Mouse (Mus musculus) intestine, embryonic 16.5 days (tissue): ENCODE results near the gene Sox12. TPM values are rescaled to one million over a fixed set of nuclear protein-coding genes. Genes with fewer than 3 reads are reported as not detected.

Source experiments
- ATAC-seq: fragments of 200-750 bp; cut with Nextera tagmentation; 2 replicates; pipeline ENCODE4 v1.8.0; 2017; ENCODE audit warnings: moderate TSS enrichment, moderate library complexity
- H3K27ac ChIP-seq: fragments of 300-500 bp; sonication (generic); 2 replicates; pipeline ENCODE4 v1.5.1; 2014; ENCODE audit warnings: mild to moderate bottlenecking, low read length
- H3K27me3 ChIP-seq: fragments of 300-500 bp; sonication (generic); replicated peaks from 2 replicates; pipeline ENCODE4 v1.6.1; 2014; ENCODE audit warnings: low read length, control low read depth, mixed read lengths; ENCODE audit not compliant: control insufficient read depth, insufficient read depth
- H3K36me3 ChIP-seq: fragments of 300-500 bp; sonication (generic); 2 replicates; pipeline ENCODE4 v1.6.1; 2014; ENCODE audit warnings: low read length, control low read depth; ENCODE audit not compliant: control insufficient read depth, insufficient read depth
- H3K4me1 ChIP-seq: fragments of 300-500 bp; sonication (generic); 2 replicates; pipeline ENCODE4 v1.6.1; 2014; ENCODE audit warnings: low read length, control low read depth, mixed read lengths; ENCODE audit not compliant: control insufficient read depth, insufficient read depth
- H3K4me2 ChIP-seq: fragments of 300-500 bp; sonication (generic); 2 replicates; pipeline ENCODE4 v1.6.1; 2014; ENCODE audit warnings: low read depth, low read length, control low read depth
- H3K4me3 ChIP-seq: fragments of 300-500 bp; sonication (generic); 2 replicates; pipeline ENCODE4 v1.5.1; 2014; ENCODE audit warnings: mild to moderate bottlenecking, low read length
- H3K9ac ChIP-seq: fragments of 300-500 bp; sonication (generic); 2 replicates; pipeline ENCODE4 v1.6.1; 2014; ENCODE audit warnings: low read depth, low read length
- H3K9me3 ChIP-seq: fragments of 300-500 bp; sonication (generic); 2 replicates; pipeline ENCODE4 v1.6.1; 2016; ENCODE audit warnings: low read length, control low read depth; ENCODE audit not compliant: control insufficient read depth
- WGBS: fragments of 180-500 bp; shearing (Covaris S2); extraction: QIAGEN DNeasy Blood & Tissue Kit; methylation state at CpG from one replicate; pipeline ENCODE4 v1.1.7; 2014; 5-methylcytosine and 5-hydroxymethylcytosine counted together
- polyA plus RNA-seq: library from polyadenylated mRNA; unstranded; fragments of >200 nt; fragmentation: Nextera tagmentation; extraction: Ambion mirVana; gene quantifications from 2 replicates; pipeline ENCODE4 v1.2.1, GENCODE M21; 2015

The Sox12 gene
- 3.5 and 3.6 TPM in 2 replicates for polyA plus RNA-seq

- Histone ChIP-seq H3K27ac (peak within 1 kb of the TSS; percentile 99), H3K36me3 (no peaks in the 10 kb centered on the region), H3K4me1 (peaks cover 19% of the 10 kb centered on the region), H3K4me2 (peak within 1 kb of the TSS; percentile 86), H3K9ac (peak within 1 kb of the TSS; percentile 92), H3K4me3 (peak within 1 kb of the TSS; percentile 86), H3K27me3 (no peaks in the 10 kb centered on the region), H3K9me3 (no peaks in the 10 kb centered on the region)
- ATAC-seq = peak; percentile 65
- WGBS = under 1% methylated on average over 91 of the region's 104 CpGs
Measured at GRCm38 (mm10) chr2:152397680-152398435, at the start of gene Sox12. TSS of gene Sox12 (minus strand) at chr2:152398063.

- Histone ChIP-seq H3K27me3 (no peaks in the 10 kb centered on the region), H3K36me3 (no peaks in the 10 kb centered on the region), H3K9me3 (no peaks in the 10 kb centered on the region), H3K4me3 (no peak overlapping the region), H3K4me2 (no peak overlapping the region), H3K4me1 (no peaks in the 10 kb centered on the region), H3K9ac (no peak overlapping the region), H3K27ac (no peak overlapping the region)
- no peak for ATAC-seq
- 30% methylated on average over 5 of the region's 5 CpGs for WGBS
Measured at GRCm38 (mm10) chr2:152447461-152447860, 49.6 kb upstream of the Sox12 start.

GRCm38 (mm10) chr2:152446642-152447041 is 48.8 kb upstream of the Sox12 start:
- ATAC-seq = no peak
- Histone ChIP-seq H3K27ac (no peak overlapping the region), H3K27me3 (no peaks in the 10 kb centered on the region)

GRCm38 (mm10) chr2:152443281-152443680 is 45.4 kb upstream of the Sox12 start:
- 84% methylated on average over 8 of the region's 8 CpGs for WGBS

More at GRCm38 (mm10) chr2:152446642-152447041, 48.8 kb upstream of the Sox12 start:
- Histone ChIP-seq H3K4me2 (no peak overlapping the region), H3K36me3 (no peaks in the 10 kb centered on the region), H3K4me1 (no peaks in the 10 kb centered on the region), H3K4me3 (no peak overlapping the region), H3K9me3 (no peaks in the 10 kb centered on the region), H3K9ac (no peak overlapping the region)
- 69% methylated on average over 2 of the region's 2 CpGs for WGBS

GRCm38 (mm10) chr2:152442322-152442721 is 44.5 kb upstream of the Sox12 start:
- no peaks in the 10 kb centered on the region for H3K36me3 ChIP-seq
- WGBS = 82% methylated on average over 4 of the region's 4 CpGs
- ATAC-seq = no peak
- no peak overlapping the region for H3K4me3 ChIP-seq
- no peak overlapping the region for H3K4me2 ChIP-seq
- H3K27ac ChIP-seq = no peak overlapping the region
- no peak overlapping the region for H3K9ac ChIP-seq
- peaks cover 1% of the 10 kb centered on the region; the same call in 1 of the 2 replicates for H3K4me1 ChIP-seq
- H3K27me3 ChIP-seq = no peaks in the 10 kb centered on the region
- H3K9me3 ChIP-seq = no peaks in the 10 kb centered on the region

More at GRCm38 (mm10) chr2:152443281-152443680, 45.4 kb upstream of the Sox12 start:
- ATAC-seq = no peak
- no peaks in the 10 kb centered on the region for H3K36me3 ChIP-seq
- no peaks in the 10 kb centered on the region for H3K9me3 ChIP-seq
- H3K4me2 ChIP-seq = no peak overlapping the region
- H3K27me3 ChIP-seq = no peaks in the 10 kb centered on the region
- no peak overlapping the region for H3K4me3 ChIP-seq
- H3K27ac ChIP-seq = no peak overlapping the region
- H3K4me1 ChIP-seq = no peaks in the 10 kb centered on the region
- H3K9ac ChIP-seq = no peak overlapping the region

GRCm38 (mm10) chr2:152439833-152440232 is 42.0 kb upstream of the Sox12 start:
- no peak overlapping the region for H3K4me3 ChIP-seq
- H3K4me1 ChIP-seq = peaks cover 4% of the 10 kb centered on the region; the same call in 1 of the 2 replicates
- H3K9me3 ChIP-seq = no peaks in the 10 kb centered on the region
- no peaks in the 10 kb centered on the region for H3K36me3 ChIP-seq
- ATAC-seq = no peak
- no peak overlapping the region for H3K4me2 ChIP-seq
- WGBS = 73% methylated on average over 2 of the region's 2 CpGs
- H3K27ac ChIP-seq = no peak overlapping the region
- H3K27me3 ChIP-seq = no peaks in the 10 kb centered on the region
- H3K9ac ChIP-seq = no peak overlapping the region

- no peak overlapping the region for H3K9ac ChIP-seq
- H3K4me2 ChIP-seq = no peak overlapping the region
- no peak overlapping the region for H3K27ac ChIP-seq
- ATAC-seq = no peak
- no peaks in the 10 kb centered on the region for H3K36me3 ChIP-seq
- H3K9me3 ChIP-seq = no peaks in the 10 kb centered on the region
- H3K4me1 ChIP-seq = peaks cover 4% of the 10 kb centered on the region; the same call in 1 of the 2 replicates
- no peak overlapping the region for H3K4me3 ChIP-seq
- no peaks in the 10 kb centered on the region for H3K27me3 ChIP-seq
- WGBS = 59% methylated on average over 1 of the region's 1 CpGs
Measured at GRCm38 (mm10) chr2:152438963-152439362, 41.1 kb upstream of the Sox12 start.

GRCm38 (mm10) chr2:152436983-152437860 is 39.4 kb upstream of the Sox12 start:
- peak overlapping the region; percentile 64 for H3K9ac ChIP-seq
- no peak overlapping the region for H3K27ac ChIP-seq
- WGBS = 4% methylated on average over 23 of the region's 23 CpGs
- peak overlapping the region; percentile 64 for H3K4me2 ChIP-seq
- H3K27me3 ChIP-seq = no peaks in the 10 kb centered on the region
- H3K4me1 ChIP-seq = peaks cover 4% of the 10 kb centered on the region; the same call in 1 of the 2 replicates
- ATAC-seq = peak; percentile 82
- H3K36me3 ChIP-seq = no peaks in the 10 kb centered on the region
- no peaks in the 10 kb centered on the region for H3K9me3 ChIP-seq
- peak overlapping the region; percentile 41 for H3K4me3 ChIP-seq

- peaks cover 4% of the 10 kb centered on the region; the same call in 1 of the 2 replicates for H3K4me1 ChIP-seq
- 76% methylated on average over 7 of the region's 7 CpGs for WGBS
- no peaks in the 10 kb centered on the region for H3K9me3 ChIP-seq
- no peak overlapping the region for H3K4me2 ChIP-seq
- H3K27ac ChIP-seq = no peak overlapping the region
- H3K9ac ChIP-seq = no peak overlapping the region
- H3K4me3 ChIP-seq = no peak overlapping the region
- ATAC-seq = no peak
- no peaks in the 10 kb centered on the region for H3K36me3 ChIP-seq
- no peaks in the 10 kb centered on the region for H3K27me3 ChIP-seq
Measured at GRCm38 (mm10) chr2:152436405-152436901, 38.6 kb upstream of the Sox12 start.
